Mouse (Mus musculus) right cerebral cortex, postnatal 4 days (tissue): ENCODE measurements around the gene Usp49.
"Not testable (repeated sequence)": the region's sequence is repeated elsewhere in the genome, so short reads cannot be mapped to it uniquely, and the experiment has no call there.

Source experiments
- DNase-seq: peaks from one replicate; pipeline ENCODE4 v3.0.0-alpha.2; 2022

Gene Usp49

GRCm38 (mm10) chr17:47630678-47631065 lies at the start of gene Usp49:
TSS of gene Usp49 (plus strand) at chr17:47630690.
- no peak for DNase-seq

GRCm38 (mm10) chr17:47580962-47581361 lies 49.5 kb upstream of the Usp49 start:
- no peak for DNase-seq

DNA sequence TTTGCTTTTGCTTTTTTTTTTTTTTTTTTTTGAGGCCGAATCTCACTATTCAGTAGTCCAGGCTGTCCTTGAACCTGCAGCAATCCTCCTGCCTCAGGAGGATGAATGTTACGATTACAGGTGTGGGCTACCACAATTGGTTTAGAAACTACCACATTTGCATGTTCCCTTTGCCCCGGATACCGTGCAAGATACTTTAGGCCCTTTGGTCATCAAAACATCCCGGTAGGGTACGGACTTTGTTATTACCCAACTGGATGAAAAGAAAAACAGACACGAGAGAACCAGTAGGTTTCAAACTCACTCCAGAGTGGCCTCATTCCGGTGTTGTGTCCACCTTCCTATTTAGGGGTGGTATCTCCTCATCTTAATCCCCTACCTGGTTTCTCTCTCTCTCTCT lies 42.0 kb upstream of the Usp49 start:
- no peak for DNase-seq

- DNase-seq, result no peak
These were observed 39.4 kb upstream of the Usp49 start for GRCm38 (mm10) chr17:47591073-47591472.

- peak; percentile 92 for DNase-seq
These were observed 37.2 kb upstream of the Usp49 start for GRCm38 (mm10) chr17:47593215-47593853.

GRCm38 (mm10) chr17:47593854-47594182 lies 36.7 kb upstream of the Usp49 start:
- DNase-seq, result no peak

- DNase-seq, result peak; percentile 37
These were observed 36.1 kb upstream of the Usp49 start for GRCm38 (mm10) chr17:47594183-47594968.

GRCm38 (mm10) chr17:47594969-47595247 lies 35.6 kb upstream of the Usp49 start:
- DNase-seq, result no peak

- peak; percentile 25 for DNase-seq
These were observed 35.0 kb upstream of the Usp49 start for GRCm38 (mm10) chr17:47595248-47596161.

GRCm38 (mm10) chr17:47596162-47596838 lies 34.2 kb upstream of the Usp49 start:
- DNase-seq, result no peak

DNA sequence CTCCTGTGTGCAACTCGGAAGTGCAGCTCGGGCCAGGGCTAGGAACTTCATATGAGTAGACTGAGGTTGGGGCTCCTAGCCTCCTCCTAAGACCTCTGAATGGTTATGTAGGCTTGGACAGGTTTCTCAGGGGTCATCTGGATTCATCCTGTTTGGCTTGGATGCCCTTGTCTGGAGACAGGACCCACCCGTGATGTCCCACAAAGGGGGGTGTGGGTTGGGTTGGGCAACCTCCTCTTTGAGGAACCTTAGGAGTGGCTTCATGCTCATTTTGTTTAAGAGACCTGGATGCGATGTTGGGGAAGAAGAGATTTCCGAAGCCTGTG lies 33.7 kb upstream of the Usp49 start:
- no peak for DNase-seq

DNA sequence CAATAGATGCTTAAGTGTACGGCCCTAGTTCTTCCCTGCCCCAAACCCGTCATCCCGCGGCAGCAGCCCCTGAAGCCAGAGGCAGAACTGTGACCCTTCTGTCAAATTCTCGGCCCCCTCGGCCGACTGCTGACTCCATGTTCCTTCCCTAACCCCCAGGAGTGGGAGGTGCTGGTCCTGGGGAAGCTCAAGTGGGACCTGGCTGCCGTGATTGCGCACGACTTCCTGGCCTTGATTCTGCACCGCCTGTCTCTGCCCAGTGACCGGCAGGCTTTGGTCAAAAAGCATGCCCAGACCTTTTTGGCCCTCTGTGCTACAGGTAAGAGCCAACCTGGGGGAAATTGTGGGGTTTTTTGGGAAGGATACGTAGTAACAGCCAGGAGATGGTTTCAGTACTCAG lies 33.2 kb upstream of the Usp49 start:
- DNase-seq, result no peak

GRCm38 (mm10) chr17:47597838-47598579 lies 32.5 kb upstream of the Usp49 start:
- DNase-seq, result peak; percentile 23

- not testable (repeated sequence) for DNase-seq
These were observed 31.7 kb upstream of the Usp49 start for GRCm38 (mm10) chr17:47598580-47599304.

DNA sequence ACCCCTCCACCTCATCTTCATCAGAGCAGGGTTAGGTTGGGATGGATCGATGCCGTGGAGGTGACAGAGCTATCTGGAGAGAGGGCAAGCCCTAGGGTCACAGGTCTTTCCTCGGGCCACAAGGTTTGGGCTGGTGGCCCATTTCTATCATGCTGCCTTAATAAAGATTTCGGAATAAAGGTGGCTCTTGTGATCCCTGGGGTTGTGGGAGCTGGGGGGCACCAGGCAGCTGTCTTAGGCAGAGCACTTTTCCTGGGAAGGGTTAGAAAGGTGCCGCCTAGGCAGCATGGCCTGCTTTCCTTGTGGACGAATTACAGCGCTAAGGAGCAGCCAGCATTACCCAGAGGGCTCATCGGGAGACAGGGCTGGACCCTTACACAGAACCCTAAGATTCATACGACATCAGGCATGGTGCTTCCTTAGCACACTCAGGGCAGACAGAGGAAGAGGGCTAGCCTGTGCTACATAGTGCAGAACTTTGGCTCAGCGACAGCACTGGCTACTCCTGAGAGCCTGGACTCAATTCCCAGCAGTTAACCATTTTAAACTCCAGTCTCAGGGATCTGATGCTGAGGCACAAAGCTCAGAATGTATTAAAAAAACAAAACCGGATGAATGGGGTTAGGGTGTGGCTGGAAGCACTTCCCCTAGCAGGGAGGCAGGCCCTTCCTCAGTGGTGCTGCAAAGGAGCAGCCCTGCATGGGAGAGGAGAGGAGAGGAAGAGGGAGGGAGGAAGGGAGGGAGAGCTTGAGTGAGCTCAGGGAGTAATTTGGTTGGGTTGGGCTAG lies 30.8 kb upstream of the Usp49 start:
- DNase-seq, result no peak

GRCm38 (mm10) chr17:47600601-47601388 lies 29.7 kb upstream of the Usp49 start:
- no peak for DNase-seq

DNA sequence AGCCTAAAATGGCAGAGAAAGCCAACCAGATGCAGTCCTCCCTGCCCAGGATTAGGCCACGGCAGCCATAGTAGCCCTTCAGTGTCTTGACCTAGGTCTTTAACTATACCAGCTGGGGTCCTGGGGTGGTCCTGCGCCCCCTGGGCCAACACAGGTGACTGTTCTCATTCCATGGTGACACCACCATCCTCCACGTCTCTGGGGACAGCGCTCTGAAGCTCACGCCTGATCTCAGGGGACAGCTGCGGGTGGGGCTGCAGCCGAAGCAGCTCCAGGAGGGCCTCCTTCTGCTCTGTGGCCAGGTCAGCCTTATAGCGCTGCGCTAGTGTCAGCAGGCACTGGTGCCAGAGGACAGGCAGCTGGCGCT lies 29.1 kb upstream of the Usp49 start:
- DNase-seq, result no peak

- no peak for DNase-seq
These were observed 28.2 kb upstream of the Usp49 start for GRCm38 (mm10) chr17:47602289-47602688.

DNA sequence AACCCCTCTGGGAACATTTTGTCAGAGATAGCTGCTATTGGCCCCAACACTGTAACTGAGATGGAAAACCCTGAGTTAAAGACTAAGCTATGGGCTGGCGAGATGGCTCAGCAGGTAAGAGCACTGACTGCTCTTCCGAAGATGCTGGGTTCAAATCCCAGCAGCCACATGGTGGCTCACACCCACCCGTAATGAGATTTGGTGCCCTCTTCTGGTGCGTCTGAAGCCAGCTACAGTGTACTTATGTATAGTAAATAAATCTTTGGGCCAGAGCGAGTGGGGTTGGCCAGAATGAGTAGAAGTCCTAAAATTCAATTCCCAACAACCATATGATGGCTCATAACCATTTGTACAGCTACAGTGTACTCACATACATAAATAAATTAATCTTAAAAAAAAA lies 24.3 kb upstream of the Usp49 start:
- DNase-seq, result no peak

GRCm38 (mm10) chr17:47609182-47609581 lies 21.3 kb upstream of the Usp49 start:
- no peak for DNase-seq
